Mouse (Mus musculus): ENCODE results near the gene Unc5a. TPM values are rescaled to one million over a fixed set of nuclear protein-coding genes. Genes with fewer than 3 reads are reported as not detected.

Gene Unc5a
- total and polyA plus RNA-seq, 2 experiments: 0.46 to 1.6 TPM

GRCm38 (mm10) chr13:54995161-54995560 lies 46.0 kb downstream of the Unc5a start:
- no peak for TF ChIP-seq POLR2A (IDR thresholded peaks at IDR 0.05; ENCODE audit: extremely low read depth, insufficient read depth, low read length)
- no peak for TF ChIP-seq CTCF (IDR thresholded peaks at IDR 0.05; ENCODE audit: low read depth, low read length)
- no peak overlapping the region for H3K27ac ChIP-seq (replicated peaks; ENCODE audit: insufficient read depth, low read depth, low read length)
- H3K27me3 ChIP-seq (ENCODE audit: control insufficient read depth, insufficient read depth, low read length): no peaks in the 10 kb centered on the region
- H3K4me1 ChIP-seq (ENCODE audit: control insufficient read depth, insufficient read depth, low read length): no peaks in the 10 kb centered on the region; the same call in 1 of the 2 replicates
- DNase-seq (ENCODE audit: extremely low read depth, low read depth, low spot score): no peak
- WGBS: 55% methylated on average over 6 of the region's 6 CpGs
- H3K36me3 ChIP-seq (ENCODE audit: control insufficient read depth, insufficient read depth, low read length): no peaks in the 10 kb centered on the region
- no peak overlapping the region for H3K4me3 ChIP-seq (ENCODE audit: insufficient read depth, low read depth, low read length)
- H3K9ac ChIP-seq (ENCODE audit: low read depth, low read length): no peak overlapping the region
- H3K79me2 ChIP-seq (ENCODE audit: control insufficient read depth, insufficient read depth, low read length): no peaks in the 10 kb centered on the region

GRCm38 (mm10) chr13:54997568-54997967 lies 48.4 kb downstream of the Unc5a start:
- Histone ChIP-seq H3K4me3 (ENCODE audit: insufficient read depth, low read depth, low read length) (no peak overlapping the region), H3K27ac (replicated peaks; ENCODE audit: insufficient read depth, low read depth, low read length) (no peak overlapping the region), H3K4me1 (ENCODE audit: control insufficient read depth, insufficient read depth, low read length) (no peaks in the 10 kb centered on the region; the same call in 1 of the 2 replicates), H3K79me2 (ENCODE audit: control insufficient read depth, insufficient read depth, low read length) (no peaks in the 10 kb centered on the region), H3K27me3 (ENCODE audit: control insufficient read depth, insufficient read depth, low read length) (no peaks in the 10 kb centered on the region), H3K36me3 (ENCODE audit: control insufficient read depth, insufficient read depth, low read length) (no peaks in the 10 kb centered on the region), H3K9ac (ENCODE audit: low read depth, low read length) (no peak overlapping the region)
- no peak for DNase-seq (ENCODE audit: extremely low read depth, low read depth, low spot score)
- WGBS: 87% methylated on average over 8 of the region's 8 CpGs
- TF ChIP-seq CTCF (IDR thresholded peaks at IDR 0.05; ENCODE audit: low read depth, low read length) (no peak), POLR2A (IDR thresholded peaks at IDR 0.05; ENCODE audit: extremely low read depth, insufficient read depth, low read length) (no peak)

DNA sequence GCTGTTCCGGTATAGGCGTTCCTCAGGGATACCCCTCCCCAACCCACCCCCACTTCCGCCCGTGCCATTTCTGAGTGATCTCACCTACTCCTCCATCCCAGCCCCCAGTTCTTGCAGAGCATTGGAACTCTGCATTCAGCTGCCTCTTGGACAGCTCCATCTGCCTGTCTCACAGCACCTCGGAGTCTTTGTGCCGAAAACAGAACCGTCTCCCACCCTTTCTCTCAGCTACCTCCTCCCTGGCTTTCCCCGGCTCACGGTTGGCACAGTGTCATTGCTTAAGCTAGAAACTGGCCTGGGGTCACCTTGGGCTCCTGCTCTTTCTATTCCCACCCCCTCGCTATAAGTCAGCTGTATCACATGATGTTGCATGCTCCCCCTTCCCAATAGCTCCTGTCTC lies 51.2 kb downstream of the Unc5a start:
- H3K27ac ChIP-seq (replicated peaks; ENCODE audit: insufficient read depth, low read depth, low read length): no peak overlapping the region
- TF ChIP-seq POLR2A (IDR thresholded peaks at IDR 0.05; ENCODE audit: extremely low read depth, insufficient read depth, low read length) (no peak), CTCF (IDR thresholded peaks at IDR 0.05; ENCODE audit: low read depth, low read length) (no peak)
- no peaks in the 10 kb centered on the region for H3K4me1 ChIP-seq (ENCODE audit: control insufficient read depth, insufficient read depth, low read length)
- no peaks in the 10 kb centered on the region for H3K27me3 ChIP-seq (ENCODE audit: control insufficient read depth, insufficient read depth, low read length)
- no peaks in the 10 kb centered on the region for H3K36me3 ChIP-seq (ENCODE audit: control insufficient read depth, insufficient read depth, low read length)
- H3K4me3 ChIP-seq (ENCODE audit: insufficient read depth, low read depth, low read length): no peak overlapping the region
- no peaks in the 10 kb centered on the region for H3K79me2 ChIP-seq (ENCODE audit: control insufficient read depth, insufficient read depth, low read length)
- DNase-seq (ENCODE audit: extremely low read depth, low read depth, low spot score): no peak
- H3K9ac ChIP-seq (ENCODE audit: low read depth, low read length): no peak overlapping the region
- 84% methylated on average over 10 of the region's 10 CpGs for WGBS

DNA sequence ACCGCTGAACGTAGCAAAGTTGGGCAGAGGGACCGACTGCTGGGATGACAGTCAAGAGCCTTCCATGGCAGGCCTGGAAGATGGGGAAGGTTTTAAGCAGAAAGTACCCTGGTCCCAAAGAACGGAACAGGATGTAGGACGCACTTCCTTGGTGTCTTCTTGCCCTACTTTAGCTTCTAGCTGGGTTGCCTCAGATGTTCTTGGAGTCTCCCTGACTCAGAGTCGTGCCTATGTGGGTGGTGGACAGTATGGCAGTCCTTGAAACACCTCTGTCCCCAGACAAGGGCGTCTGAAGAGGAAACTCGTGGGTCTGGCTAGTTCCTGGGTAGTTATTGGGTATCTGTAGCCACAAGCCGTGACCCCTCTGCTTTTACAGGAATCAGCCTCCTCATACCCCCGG lies 52.9 kb downstream of the Unc5a start:
- H3K4me1 ChIP-seq (ENCODE audit: control insufficient read depth, insufficient read depth, low read length): no peaks in the 10 kb centered on the region
- no peaks in the 10 kb centered on the region for H3K79me2 ChIP-seq (ENCODE audit: control insufficient read depth, insufficient read depth, low read length)
- no peak for DNase-seq (ENCODE audit: extremely low read depth, low read depth, low spot score)
- TF ChIP-seq CTCF (IDR thresholded peaks at IDR 0.05; ENCODE audit: low read depth, low read length): no peak
- no peak for TF ChIP-seq POLR2A (IDR thresholded peaks at IDR 0.05; ENCODE audit: extremely low read depth, insufficient read depth, low read length)
- H3K36me3 ChIP-seq (ENCODE audit: control insufficient read depth, insufficient read depth, low read length): no peaks in the 10 kb centered on the region
- no peak overlapping the region for H3K4me3 ChIP-seq (ENCODE audit: insufficient read depth, low read depth, low read length)
- no peak overlapping the region for H3K9ac ChIP-seq (ENCODE audit: low read depth, low read length)
- no peaks in the 10 kb centered on the region for H3K27me3 ChIP-seq (ENCODE audit: control insufficient read depth, insufficient read depth, low read length)
- 65% methylated on average over 10 of the region's 10 CpGs for WGBS
- no peak overlapping the region for H3K27ac ChIP-seq (replicated peaks; ENCODE audit: insufficient read depth, low read depth, low read length)

GRCm38 (mm10) chr13:55004646-55005045 lies 55.4 kb downstream of the Unc5a start:
- no peak for TF ChIP-seq CTCF (IDR thresholded peaks at IDR 0.05; ENCODE audit: low read depth, low read length)
- no peak for TF ChIP-seq POLR2A (IDR thresholded peaks at IDR 0.05; ENCODE audit: extremely low read depth, insufficient read depth, low read length)
- no peak for DNase-seq (ENCODE audit: extremely low read depth, low read depth, low spot score)

GRCm38 (mm10) chr13:55005691-55006414 lies 56.6 kb downstream of the Unc5a start:
- Histone ChIP-seq H3K79me2 (ENCODE audit: control insufficient read depth, insufficient read depth, low read length) (no peaks in the 10 kb centered on the region), H3K36me3 (ENCODE audit: control insufficient read depth, insufficient read depth, low read length) (no peaks in the 10 kb centered on the region), H3K27ac (replicated peaks; ENCODE audit: insufficient read depth, low read depth, low read length) (no peak overlapping the region), H3K4me3 (ENCODE audit: insufficient read depth, low read depth, low read length) (no peak overlapping the region), H3K4me1 (ENCODE audit: control insufficient read depth, insufficient read depth, low read length) (no peaks in the 10 kb centered on the region), H3K27me3 (ENCODE audit: control insufficient read depth, insufficient read depth, low read length) (no peaks in the 10 kb centered on the region), H3K9ac (ENCODE audit: low read depth, low read length) (no peak overlapping the region)
- 74% methylated on average over 31 of the region's 31 CpGs for WGBS
- DNase-seq (ENCODE audit: extremely low read depth, low read depth, low spot score): no peak
- TF ChIP-seq CTCF (IDR thresholded peaks at IDR 0.05; ENCODE audit: low read depth, low read length): no peak
- no peak for TF ChIP-seq POLR2A (IDR thresholded peaks at IDR 0.05; ENCODE audit: extremely low read depth, insufficient read depth, low read length)

More at GRCm38 (mm10) chr13:55004646-55005045, 55.4 kb downstream of the Unc5a start:
- H3K9ac ChIP-seq (ENCODE audit: low read depth, low read length): no peak overlapping the region
- H3K4me1 ChIP-seq (ENCODE audit: control insufficient read depth, insufficient read depth, low read length): no peaks in the 10 kb centered on the region
- H3K79me2 ChIP-seq (ENCODE audit: control insufficient read depth, insufficient read depth, low read length): no peaks in the 10 kb centered on the region
- no peaks in the 10 kb centered on the region for H3K27me3 ChIP-seq (ENCODE audit: control insufficient read depth, insufficient read depth, low read length)
- no peak overlapping the region for H3K4me3 ChIP-seq (ENCODE audit: insufficient read depth, low read depth, low read length)
- WGBS: 74% methylated on average over 11 of the region's 11 CpGs
- no peak overlapping the region for H3K27ac ChIP-seq (replicated peaks; ENCODE audit: insufficient read depth, low read depth, low read length)
- H3K36me3 ChIP-seq (ENCODE audit: control insufficient read depth, insufficient read depth, low read length): no peaks in the 10 kb centered on the region
